In the genomic region with DNA sequence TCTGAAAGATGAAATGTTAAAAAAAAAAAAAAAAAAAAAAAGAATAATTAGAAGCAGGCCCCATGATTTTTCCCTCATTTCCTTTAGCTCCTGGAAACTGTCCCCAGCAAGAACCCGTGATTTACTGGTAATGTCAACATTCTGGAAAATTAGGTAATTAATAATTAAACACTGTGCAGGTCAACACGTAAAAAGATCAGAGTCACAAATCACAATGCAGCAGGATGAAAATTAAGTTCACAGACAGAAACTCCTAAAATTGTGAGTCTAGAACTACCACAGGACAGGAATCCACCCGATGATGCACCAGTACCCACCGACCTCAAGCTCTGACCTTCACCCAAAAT, we compare ENCODE assay signal across 8 mouse cellular contexts. TPM values are rescaled to one million over a fixed set of nuclear protein-coding genes. Genes with fewer than 3 reads are reported as not detected.
DNase-seq lines count a peak whose midpoint lies in the region; ATAC-seq and TF ChIP-seq lines count a peak whose summit lies in the region.

No protein-coding gene starts in this region.

- ATAC-seq in limb, embryonic 15.5 days (ENCODE audit: insufficient number of reproducible peaks, low FRiP score, low TSS enrichment, low read depth) = no peak
- ATAC-seq in stomach, postnatal 0 days (ENCODE audit: low FRiP score, low TSS enrichment) = no peak

- TF ChIP-seq CTCF in cerebellum, adult 2 months (IDR thresholded peaks at IDR 0.05; ENCODE audit: borderline replicate concordance, insufficient read depth, low read depth, low read length) = no peak
- TF ChIP-seq CTCF in stomach, postnatal 0 days (IDR thresholded peaks at IDR 0.05; ENCODE audit: low read depth) = no peak

- H3K9me3 ChIP-seq in limb, embryonic 15.5 days = no peaks in the 10 kb centered on the region
- no peaks in the 10 kb centered on the region for H3K9me3 ChIP-seq in stomach, postnatal 0 days (ENCODE audit: control insufficient read depth, low read length)

- H3K4me1 ChIP-seq in cerebellum, adult 2 months (ENCODE audit: control insufficient read depth, insufficient read depth, low read length) = no peaks in the 10 kb centered on the region; the same call in 1 of the 2 replicates
- peaks cover 26% of the 10 kb centered on the region for H3K4me1 ChIP-seq in limb, embryonic 15.5 days
- no peaks in the 10 kb centered on the region; the same call in 1 of the 2 replicates for H3K4me1 ChIP-seq in stomach, postnatal 0 days (replicated peaks; ENCODE audit: control insufficient read depth, insufficient read depth)

- WGBS in cerebellum, adult 2 months = 0% methylated on average over 4 of the region's 4 CpGs
- WGBS in limb, embryonic 15.5 days = under 1% methylated on average over 4 of the region's 4 CpGs
- 1% methylated on average over 4 of the region's 4 CpGs for WGBS in stomach, postnatal 0 days

- TF ChIP-seq POLR2A in cerebellum, adult 2 months (IDR thresholded peaks at IDR 0.05; ENCODE audit: borderline replicate concordance, insufficient read depth, low read length) = no peak

- no peak for TF ChIP-seq EP300 in stomach, postnatal 0 days (optimal IDR thresholded peaks at IDR 0.05)

- no peaks in the 10 kb centered on the region; the same call in 1 of the 2 replicates for H3K27me3 ChIP-seq in cerebellum, adult 2 months (ENCODE audit: control insufficient read depth, insufficient read depth, low read length)
- no peaks in the 10 kb centered on the region for H3K27me3 ChIP-seq in limb, embryonic 15.5 days
- H3K27me3 ChIP-seq in stomach, postnatal 0 days (ENCODE audit: control insufficient read depth, insufficient read depth, low read length) = no peaks in the 10 kb centered on the region

- DNase-seq in cerebellum, adult 2 months = no peak
- no peak for DNase-seq in cerebellum, adult 11-12 months
- peak; percentile 9 for DNase-seq in retina, embryonic 14.5 days (ENCODE audit: low spot score)
- no peak for DNase-seq in retina, postnatal 1 day
- DNase-seq in stomach, postnatal 0 days (ENCODE audit: low spot score) = no peak
- no peak for DNase-seq in frontal cortex, postnatal 36 days (ENCODE audit: low spot score in 2 of 2)
- no peak for DNase-seq in gastrocnemius, postnatal 25 days

- no peaks in the 10 kb centered on the region for H3K36me3 ChIP-seq in limb, embryonic 15.5 days
- H3K36me3 ChIP-seq in stomach, postnatal 0 days (ENCODE audit: control insufficient read depth, insufficient read depth, low read length) = no peaks in the 10 kb centered on the region

- peak overlapping the region; percentile 81 for H3K4me2 ChIP-seq in limb, embryonic 15.5 days
- H3K4me2 ChIP-seq in stomach, postnatal 0 days (replicated peaks; ENCODE audit: low read depth) = peak overlapping the region; percentile 78

- H3K27ac ChIP-seq in cerebellum, adult 2 months (ENCODE audit: insufficient read depth, low read length) = peak overlapping the region; percentile 58; the same call in 1 of the 2 replicates
- H3K27ac ChIP-seq in limb, embryonic 15.5 days = peak overlapping the region; percentile 96; the same call in 1 of the 2 replicates
- H3K27ac ChIP-seq in stomach, postnatal 0 days (replicated peaks) = peak overlapping the region; percentile 98; the same call in 1 of the 2 replicates

- peak overlapping the region; percentile 95 for H3K4me3 ChIP-seq in cerebellum, adult 2 months (replicated peaks; ENCODE audit: insufficient read depth, low read depth, low read length)
- H3K4me3 ChIP-seq in limb, embryonic 15.5 days = peak overlapping the region; percentile 89
- peak overlapping the region; percentile 95 for H3K4me3 ChIP-seq in stomach, postnatal 0 days (ENCODE audit: low read depth, low read length)

- H3K9ac ChIP-seq in limb, embryonic 15.5 days = 0 out of 2 replicates have a peak overlapping the region, but pooled peaks have one; percentile 90
- H3K9ac ChIP-seq in stomach, postnatal 0 days (ENCODE audit: low read length) = peak overlapping the region; percentile 95

RNA-seq across cellular contexts. Expression of a gene that starts 2.5 kb away (rescaled TPM):
- polyA plus RNA-seq in cerebellum, adult 2 months (2012; rRNA removed) = 61.0 and 63.7 TPM in 2 replicates
- polyA plus RNA-seq in limb, embryonic 15.5 days (2015; fragmentation: Nextera tagmentation; extraction: Ambion mirVana) = 10.4 and 13.2 TPM in 2 replicates
- polyA plus RNA-seq in stomach, postnatal 0 days (2015; fragmentation: Nextera tagmentation; extraction: Ambion mirVana) = 6.6 and 6.8 TPM in 2 replicates
- total RNA-seq in gastrocnemius, postnatal 25 days (2021) = 10 to 100 TPM; 49.0 to 51.4 TPM

RNA-seq across cellular contexts. Expression of a gene that starts 11.9 kb away (rescaled TPM):
- 17.4 and 18.3 TPM in 2 replicates for polyA plus RNA-seq in cerebellum, adult 2 months (2012; rRNA removed)
- 5.0 and 5.3 TPM in 2 replicates for polyA plus RNA-seq in limb, embryonic 15.5 days (2015; fragmentation: Nextera tagmentation; extraction: Ambion mirVana)
- 1.8 and 2.1 TPM in 2 replicates for polyA plus RNA-seq in stomach, postnatal 0 days (2015; fragmentation: Nextera tagmentation; extraction: Ambion mirVana)
- 1 to 10 TPM; 1.0 to 1.4 TPM for total RNA-seq in gastrocnemius, postnatal 25 days (2021)
